Mouse (Mus musculus) testis, postnatal 10 days (tissue): ENCODE data around the gene Gm20388.

Experiments
- DNase-seq: peaks from one replicate; pipeline ENCODE4 v3.0.0; 2021; ENCODE audit warnings: low spot score

Gm20388 gene

DNA sequence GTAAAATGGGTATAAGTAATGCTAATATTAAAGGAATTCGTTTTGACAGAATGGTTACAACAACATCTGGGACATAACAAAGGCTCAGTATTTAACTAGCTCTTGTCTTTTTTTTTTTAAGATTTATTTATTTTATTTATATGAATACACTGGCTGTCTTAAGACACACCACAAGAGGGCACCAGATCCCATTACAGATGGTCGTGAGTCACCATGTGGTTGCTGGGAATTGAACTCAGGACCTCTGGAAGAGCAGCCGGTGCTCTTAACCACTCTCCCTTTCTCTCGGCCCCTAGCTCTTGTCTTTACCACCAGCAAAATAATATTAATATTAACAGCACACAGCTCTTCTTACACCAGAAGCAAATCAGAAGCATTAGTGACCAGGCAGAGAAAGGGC is 3742.0 kb downstream of the Gm20388 start:
- no peak for DNase-seq

DNA sequence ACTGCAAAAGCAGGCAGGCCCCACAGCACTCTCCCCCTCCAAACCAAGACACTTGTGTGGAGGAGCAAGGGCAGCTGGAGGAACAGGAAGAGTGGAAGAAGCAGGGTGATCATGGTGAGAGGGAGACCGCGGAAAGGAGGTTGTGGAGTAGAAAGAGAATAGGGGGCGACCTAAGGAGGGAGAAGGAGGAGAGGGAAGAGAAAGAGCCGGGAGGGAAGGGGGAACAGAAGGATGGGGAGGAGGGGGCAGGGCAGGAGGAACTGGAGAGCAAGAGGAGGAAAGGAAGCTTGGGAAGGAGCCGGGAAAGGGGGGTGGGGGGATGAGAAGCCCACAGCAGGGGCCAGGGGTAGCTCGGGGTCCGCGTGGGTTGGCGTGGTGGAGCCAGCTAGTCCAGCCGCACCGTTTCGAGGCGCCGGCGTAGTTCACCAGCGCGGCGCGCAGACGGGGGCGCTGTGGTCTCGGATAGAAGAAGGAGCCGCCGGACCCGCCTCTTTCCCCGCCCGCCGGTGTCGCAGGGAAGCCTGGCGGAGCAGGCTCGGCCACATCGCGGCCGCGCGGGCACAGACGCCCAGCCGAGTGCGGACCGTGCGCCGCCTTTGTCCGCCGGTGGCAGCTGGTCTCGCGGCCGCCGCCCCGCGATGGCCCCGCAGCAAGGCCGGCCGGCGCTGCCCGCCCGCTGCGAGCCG is 3742.8 kb downstream of the Gm20388 start, which contains the start of gene Rhou:
Gene Rhou, plus strand, starts transcription at position 622 of the 686 bp plus-strand sequence.
- DNase-seq, result peak; percentile 97

DNA sequence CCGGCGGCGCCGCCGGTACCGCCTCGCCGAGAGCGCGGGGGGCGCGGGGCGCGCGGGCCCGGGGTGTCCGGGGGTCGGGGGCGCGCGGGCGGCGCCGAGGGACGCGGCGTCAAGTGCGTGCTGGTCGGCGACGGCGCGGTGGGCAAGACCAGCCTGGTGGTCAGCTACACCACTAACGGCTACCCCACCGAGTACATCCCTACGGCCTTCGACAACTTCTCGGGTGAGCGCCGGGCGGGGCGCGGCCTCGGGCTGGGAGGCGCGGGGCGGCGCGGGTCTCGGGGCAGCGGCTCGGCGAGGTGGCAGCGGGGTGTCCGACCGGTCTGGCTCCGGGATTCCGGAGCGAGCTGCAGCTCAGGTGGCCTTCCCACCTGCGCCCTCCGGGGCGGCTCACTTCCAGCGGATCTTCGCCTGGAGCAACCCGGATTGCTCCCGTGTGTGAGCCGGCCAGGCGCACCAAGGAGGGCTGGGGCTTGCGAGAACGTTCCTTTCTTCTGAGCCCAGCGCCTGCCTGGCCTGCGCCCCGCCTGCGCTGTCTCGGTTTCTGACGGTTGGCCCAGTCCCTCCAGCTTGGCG is 3743.4 kb downstream of the Gm20388 start:
- peak; percentile 75 for DNase-seq

DNA sequence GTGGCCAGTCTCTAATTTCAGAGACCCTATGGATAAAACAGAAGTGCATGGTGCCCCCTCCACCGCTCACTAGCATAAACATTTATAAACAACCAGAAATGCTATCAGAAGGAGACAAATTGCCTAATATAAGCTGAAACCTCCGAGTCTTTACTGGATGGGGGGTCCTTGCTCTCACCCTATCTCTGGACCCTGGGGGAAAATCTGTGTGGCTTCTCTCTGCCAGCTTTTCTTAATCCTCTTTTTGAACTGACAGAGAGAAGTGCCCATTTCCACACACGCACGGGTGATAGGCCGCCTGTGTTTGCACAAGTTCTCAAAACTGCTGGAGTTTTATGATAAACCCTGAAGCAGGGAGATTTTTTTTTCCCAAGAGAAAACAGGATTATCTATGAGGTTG is 3744.1 kb downstream of the Gm20388 start:
- DNase-seq, result no peak

DNA sequence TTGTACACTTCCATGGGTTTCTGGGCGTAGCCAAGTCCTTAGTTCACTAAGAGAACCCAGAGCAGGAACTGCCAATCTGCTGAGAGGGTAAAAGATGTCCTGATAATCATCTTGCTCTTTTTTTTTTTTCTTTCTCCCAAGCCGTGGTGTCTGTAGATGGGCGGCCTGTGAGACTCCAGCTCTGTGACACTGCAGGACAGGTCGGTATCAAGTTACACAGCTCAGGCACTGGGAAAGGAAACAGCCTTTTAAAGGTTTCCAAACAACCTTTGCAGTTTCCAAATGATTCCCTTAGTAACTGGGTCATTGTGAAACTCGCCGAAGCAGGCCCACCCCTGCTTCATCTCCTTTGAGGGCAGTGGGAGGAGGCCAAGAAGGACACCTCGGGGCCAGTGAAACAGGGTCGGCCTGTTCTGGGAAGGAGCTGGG is 3744.7 kb downstream of the Gm20388 start:
- no peak for DNase-seq

DNA sequence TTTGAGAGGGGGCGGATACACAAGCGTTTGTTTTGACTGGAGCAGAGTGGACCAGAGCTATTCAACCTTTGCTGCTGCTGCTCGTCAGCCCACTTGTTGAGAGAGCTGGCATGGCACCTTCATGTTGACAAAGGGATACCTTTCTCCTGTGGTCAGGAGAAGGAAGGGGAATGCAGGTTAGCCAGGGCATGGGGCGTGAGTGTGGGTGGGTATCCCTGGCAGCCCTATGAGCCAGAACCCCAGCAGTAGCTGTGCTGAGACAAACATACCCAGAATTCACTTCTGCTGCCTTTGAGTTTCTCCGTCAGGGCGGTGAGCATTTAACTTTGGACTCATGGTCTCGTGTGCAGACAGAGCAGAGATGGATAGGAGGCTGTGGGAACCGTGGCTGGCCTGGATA is 3747.2 kb downstream of the Gm20388 start:
- no peak for DNase-seq

DNA sequence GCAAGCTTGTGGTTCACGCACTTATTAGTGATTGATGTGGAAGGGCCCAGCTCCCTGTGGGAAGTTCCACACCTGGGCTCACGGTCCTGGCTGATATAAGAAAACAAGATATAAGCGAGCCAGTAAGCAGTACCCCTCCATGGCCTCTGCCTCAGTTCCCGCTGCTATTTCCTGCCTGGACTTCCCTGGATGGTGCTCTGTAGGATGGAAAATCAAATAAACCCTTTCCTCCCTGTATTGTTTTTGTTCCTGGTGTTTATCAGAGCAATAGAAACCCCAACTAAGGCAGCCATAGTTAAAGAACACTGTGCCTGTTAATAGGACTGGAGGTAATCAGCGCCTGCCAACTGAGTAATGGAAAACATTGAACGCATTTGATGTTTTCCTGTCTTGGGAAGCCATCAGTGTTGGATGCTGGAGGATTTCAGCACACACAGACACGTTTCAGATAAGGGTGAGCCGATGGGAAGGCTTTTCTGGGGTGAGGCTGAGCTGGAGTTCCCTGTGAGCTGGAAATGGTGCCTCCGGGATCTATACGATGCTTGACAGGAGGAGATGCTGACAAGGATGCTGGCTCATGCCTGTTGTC is 3748.9 kb downstream of the Gm20388 start:
- no peak for DNase-seq

DNA sequence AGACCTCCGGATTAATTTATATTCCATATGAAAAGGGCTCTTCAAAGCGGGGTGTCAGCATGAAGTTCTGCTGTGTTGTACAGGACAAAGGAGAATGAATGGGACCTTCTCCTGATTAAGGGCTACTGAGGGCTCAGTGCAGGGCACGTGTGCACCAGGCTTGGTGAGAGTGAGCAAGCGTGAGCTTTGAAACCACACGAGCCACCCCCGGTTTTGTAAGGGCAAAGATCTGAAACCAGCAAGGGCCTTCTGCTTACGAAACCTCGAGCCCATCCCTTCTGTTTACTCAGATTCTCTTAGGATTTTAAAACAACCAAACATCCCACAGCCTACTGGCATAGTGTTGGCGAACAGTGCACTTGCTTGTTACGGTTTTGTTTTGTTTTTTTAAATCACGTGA is 3750.9 kb downstream of the Gm20388 start:
- DNase-seq, result no peak

DNA sequence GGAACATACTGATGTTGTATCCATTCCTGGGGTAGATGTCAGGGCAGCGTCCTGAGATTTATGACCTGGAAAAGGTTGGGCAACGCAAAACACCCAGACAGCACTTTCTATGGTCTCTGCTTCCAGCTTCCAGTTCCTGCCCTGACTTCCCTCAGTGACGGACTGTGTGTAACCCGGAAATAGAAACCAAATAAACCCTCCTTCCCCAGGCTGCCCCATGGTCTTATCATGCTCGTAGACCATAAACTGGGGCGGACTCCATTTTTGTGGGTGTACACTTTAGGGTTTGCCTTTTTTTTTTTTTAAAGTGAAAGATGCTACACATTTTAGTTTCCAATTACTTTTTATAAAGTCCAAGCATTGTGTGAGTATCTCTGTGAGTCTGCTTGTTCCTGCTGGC is 3754.9 kb downstream of the Gm20388 start:
- no peak for DNase-seq

DNA sequence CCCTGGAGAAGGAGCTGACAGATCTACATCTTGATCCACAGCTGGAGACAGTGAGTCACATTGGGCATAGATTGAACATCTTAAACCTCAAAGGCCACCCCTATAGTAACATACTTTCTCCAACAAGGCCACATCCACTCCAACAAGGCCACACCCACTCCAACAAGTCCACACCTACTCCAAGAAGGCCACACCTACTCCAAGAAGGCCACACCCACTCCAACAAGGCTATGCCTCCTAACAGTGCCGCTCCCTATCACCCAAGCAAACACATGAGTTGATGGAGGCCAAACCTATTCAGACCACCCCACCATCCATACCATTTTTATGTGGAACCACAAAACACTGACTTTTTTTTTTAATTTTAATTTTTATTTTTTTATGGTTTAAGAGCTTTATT is 3756.2 kb downstream of the Gm20388 start:
- no peak for DNase-seq

DNA sequence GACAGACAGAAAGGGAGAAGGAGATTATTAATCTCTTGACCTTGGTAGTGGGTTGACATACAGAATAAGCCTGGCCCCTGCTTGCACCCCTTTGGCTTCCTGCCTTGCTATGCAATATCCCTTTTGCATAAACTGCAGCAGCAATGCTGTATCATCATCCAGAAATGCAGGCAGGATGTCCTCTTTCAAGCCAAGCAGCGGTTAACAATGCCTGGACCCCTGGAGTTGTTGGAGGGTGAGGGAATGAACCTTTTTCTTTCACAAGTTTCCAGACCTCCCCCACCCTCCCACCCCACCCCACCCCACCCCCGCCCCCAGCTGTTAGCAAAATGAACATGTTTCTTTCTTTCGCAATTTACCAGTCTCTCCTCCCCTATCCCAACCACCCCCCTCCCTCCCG is 3758.0 kb downstream of the Gm20388 start:
- DNase-seq, result no peak

DNA sequence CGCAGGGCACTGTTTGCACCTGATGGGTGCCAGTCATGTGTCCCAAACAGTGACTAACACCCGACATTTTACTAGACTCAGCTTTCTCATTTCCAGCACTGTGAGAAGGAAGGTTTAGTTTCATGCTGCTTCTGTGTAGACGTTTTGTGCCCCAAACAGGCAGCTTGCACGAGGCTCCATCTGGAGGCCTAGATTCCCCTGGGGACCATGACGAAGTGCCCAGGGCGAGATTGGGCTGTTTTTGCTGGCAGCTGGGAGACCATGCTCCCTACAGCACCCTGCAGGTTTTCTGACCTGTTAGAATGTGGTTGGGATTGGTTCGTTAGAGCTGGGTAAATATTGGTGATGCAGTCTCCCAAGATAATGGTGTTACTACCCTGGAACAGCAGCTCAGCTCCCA is 3760.1 kb downstream of the Gm20388 start:
- DNase-seq, result no peak

DNA sequence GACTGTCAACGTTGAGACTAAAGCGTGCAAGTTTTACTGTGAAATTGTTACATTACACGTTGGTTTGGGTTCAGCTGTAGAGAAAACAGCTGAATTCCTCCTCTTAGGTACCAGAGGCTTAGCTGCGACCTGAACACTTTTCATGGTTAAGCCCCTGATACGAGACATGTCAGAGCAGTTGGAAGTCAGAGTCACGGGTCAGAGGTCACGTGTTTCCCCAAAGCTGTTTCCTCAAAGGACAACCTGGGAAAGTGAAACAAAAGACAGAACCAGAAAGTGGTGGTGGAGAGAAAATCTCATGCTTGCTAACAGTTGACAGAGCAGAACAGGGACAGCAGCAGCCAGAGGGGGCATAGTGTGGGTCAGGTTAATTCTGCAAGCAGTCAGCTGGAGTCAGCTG is 3760.8 kb downstream of the Gm20388 start:
- DNase-seq, result no peak

DNA sequence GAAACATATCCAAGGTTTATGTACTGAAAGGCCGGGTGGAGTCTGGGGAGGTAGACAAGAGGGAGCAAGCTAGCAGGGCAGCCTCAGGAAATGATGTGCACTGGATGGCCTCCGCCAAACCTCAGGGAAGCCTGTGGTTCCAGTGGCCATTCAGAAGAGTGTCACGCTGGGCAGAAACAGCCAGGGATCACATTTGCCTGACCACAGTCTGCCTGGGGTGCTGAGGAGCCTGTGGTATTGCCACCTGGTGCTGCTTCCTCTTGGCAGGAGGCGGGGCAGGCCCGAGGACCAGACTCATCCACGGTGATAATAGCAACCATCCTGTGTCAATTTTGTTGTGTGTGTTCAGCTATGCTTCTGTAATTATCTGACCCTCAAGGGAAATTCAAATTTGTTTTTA is 3762.0 kb downstream of the Gm20388 start:
- no peak for DNase-seq

DNA sequence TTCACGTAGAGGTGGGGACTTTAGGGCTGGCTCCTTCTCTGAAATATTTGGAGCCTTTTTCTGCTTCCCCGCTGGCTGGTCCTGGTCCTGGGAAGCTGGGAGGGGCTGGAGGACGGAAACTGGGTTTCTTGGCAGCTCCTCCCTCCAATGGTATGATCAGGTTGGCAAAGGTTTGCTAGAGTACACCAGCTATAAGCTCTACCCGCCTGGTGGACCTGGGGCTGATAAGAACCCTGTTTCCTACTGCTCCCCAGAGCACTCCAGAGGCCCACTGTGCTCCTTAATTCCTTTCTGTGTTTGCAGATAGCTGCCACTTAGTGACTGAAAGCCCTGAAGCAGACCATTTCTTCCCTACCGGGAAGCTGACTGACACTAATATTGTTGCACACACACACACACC is 3765.0 kb downstream of the Gm20388 start:
- DNase-seq, result no peak

DNA sequence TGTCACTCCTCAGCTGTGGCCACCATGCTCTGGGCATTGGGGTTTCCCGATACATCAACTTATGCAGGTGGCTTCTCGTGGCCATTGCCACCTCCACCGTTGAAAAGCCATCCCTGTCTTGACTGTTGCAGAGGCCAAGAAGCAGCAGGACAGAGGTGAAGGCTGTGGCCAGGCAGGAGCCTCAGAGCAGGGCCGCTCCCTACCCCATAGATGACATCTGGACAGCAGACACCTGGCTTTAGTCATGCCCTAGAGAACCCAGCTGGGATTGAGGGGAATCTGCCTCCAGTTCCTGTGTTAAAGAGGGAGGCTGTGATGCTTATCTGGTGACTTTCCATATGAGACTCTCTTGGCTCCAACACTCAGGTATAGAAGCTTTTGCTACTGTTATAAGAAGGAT is 3767.7 kb downstream of the Gm20388 start:
- DNase-seq, result no peak

DNA sequence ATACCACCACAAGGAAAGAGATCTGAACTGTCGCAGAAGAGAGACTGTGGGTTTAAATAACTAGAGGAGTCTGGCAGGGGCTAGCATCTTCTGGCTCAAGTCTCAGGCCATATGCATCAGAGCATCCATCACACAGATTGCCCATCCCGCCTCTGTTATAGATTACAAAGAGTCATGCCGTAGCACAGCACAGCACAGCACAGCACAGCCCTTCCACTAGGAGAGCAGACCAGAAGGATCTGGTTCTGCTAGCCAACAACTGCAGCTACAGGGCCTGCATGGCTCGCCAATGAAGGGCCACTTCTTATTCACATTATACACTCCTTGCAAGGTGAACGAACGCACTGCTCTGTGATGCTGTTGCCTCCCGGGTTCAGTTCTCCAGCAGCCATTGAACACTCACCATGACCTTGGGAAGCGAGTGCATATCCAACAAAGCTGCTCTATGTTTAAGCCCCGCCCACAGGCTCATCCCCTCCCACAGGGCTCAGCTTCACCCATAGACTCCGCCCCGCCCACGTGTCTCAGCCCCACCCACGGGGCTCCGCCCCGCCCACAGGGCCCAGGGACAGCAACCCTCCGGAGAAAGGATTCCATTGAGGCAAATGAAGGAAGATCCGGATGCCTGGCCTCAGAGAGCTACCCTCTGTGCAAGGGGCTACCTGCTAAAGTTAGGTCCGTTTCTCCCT is 3771.6 kb downstream of the Gm20388 start:
- peak; percentile 83 for DNase-seq

DNA sequence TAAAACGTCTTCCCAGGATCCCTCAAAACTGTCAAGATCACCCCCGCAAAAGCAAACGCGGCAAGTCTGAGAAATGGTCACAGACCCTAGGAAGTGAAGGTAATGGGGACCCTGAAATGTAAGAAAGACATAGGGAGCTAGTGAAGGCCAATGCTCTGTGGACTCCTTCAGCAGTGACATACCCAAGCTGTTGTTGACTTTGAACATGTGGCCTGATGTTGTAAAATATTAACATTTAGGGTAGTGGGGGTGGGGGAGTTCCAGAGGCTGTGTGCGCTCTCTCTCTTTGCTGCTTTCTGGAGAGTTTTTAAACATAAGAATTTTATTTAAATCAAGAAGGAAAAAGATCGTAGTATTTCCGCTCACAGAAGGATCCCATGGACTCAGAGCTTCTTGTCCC is 3772.7 kb downstream of the Gm20388 start:
- DNase-seq, result no peak

DNA sequence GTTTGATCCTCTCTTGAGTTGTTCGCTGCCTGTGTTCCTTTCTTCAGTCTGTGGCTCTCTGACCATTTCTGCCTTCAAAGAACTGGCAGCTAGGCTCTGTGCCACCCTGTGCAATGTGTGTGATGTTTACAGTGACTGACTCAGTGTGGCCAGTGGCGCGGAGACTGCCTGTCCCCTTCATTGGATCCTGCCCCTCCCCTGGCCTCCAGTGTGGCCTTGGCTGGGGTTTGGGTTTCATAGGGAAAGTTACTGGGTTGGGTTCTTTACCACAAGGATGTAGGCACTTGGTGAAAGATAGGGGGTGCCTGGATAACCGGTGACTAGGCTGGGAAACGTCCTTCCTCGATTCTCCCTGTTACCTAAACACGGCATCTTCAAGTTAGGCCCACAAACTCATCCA is 3774.2 kb downstream of the Gm20388 start:
- DNase-seq, result no peak

DNA sequence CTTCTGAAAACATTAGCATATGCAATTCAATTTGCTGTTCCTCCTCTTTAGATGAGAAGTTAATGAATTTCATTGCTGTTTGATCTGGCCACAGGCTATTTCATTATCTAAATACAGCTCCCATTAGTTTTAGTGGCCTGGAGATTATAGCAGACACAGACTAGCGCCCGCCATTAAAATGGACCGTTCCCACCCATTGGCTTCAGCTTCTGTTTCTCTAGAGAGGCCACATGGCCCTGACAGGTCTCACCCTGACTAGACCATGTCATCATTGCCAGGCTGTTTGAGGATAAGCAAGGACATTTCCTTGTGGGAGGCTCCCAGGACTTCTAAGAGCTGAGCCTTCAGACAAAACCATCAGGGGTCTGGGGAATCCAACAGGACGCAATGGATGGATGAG is 3774.8 kb downstream of the Gm20388 start:
- DNase-seq, result no peak

DNA sequence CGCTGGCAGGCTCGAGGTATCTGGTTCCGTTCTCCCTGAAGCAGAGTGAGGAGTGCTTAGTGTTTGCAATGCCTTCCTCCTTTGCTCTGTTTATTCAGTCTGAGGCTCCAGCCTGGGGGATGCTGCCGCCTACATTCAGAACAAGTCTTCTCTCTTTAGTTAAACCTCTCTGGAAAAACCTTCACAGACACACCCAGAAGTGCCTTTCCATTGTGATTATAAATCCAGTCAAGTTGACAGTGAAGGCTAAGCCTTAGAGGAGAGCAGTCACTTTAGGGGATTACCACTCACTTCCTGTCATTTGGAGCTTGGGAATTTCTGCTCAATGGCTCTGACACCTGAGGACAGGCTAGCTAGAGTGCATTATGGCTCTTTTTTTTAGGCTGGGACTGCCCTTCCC is 3777.2 kb downstream of the Gm20388 start:
- DNase-seq, result no peak

DNA sequence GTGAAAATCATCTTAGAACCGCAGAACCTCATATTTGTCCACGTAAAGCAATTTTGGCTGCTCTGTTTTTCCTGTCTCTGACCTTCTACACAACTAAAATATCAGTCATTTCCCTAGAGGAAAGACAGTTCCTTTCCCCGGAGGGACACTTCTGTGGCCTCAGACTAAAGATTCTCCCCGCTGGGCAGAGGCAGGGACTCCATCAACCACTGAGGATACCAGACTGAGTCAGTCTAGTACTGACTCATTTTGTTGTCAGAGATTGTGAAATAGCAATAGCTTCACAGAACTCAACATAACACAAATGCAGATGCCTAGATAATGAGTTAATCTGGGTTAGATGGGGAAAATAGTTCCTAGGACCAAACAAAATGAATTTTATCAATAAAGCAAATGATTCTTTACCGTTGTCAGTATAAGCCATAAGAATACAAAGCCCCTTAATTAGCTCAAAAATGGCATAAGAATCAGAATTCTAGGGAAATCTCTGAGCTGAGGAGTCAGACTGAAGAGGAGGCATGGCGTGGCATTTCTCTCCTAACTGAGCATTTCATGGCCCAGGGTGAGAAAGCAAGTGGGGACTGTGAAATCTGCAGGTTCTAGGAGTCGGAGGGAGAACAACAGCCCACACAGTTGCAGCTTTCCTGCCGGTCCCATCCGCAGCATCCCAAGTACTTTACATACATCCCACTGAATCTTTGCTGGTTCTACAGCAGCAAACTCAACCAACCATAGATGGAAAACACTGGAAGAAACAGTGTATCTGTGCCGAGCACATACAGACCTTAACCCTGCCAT is 3781.7 kb downstream of the Gm20388 start:
- no peak for DNase-seq
